8 mouse cellular contexts compared by ENCODE assay signal in genomic region chr9:21322211-21322916, GRCm38 (mm10). TPM values are rescaled to one million over a fixed set of nuclear protein-coding genes. Genes with fewer than 3 reads are reported as not detected.
DNase-seq lines count a peak whose midpoint lies in the region; ATAC-seq and TF ChIP-seq lines count a peak whose summit lies in the region.

No protein-coding gene starts in this region.

- H3K27ac ChIP-seq in lung, postnatal 0 days (ENCODE audit: low read length) = peak overlapping the region; percentile 83; the same call in 1 of the 2 replicates
- no peak overlapping the region for H3K27ac ChIP-seq in hindbrain, postnatal 0 days
- H3K27ac ChIP-seq in midbrain, postnatal 0 days (ENCODE audit: low read depth, low read length) = no peak overlapping the region

- no peak for TF ChIP-seq EP300 in lung, postnatal 0 days (IDR thresholded peaks at IDR 0.05)

- TF ChIP-seq CTCF in lung, postnatal 0 days (IDR thresholded peaks at IDR 0.05) = no peak
- TF ChIP-seq CTCF in hindbrain, postnatal 0 days (IDR thresholded peaks at IDR 0.05; ENCODE audit: low read depth) = no peak
- TF ChIP-seq CTCF in midbrain, postnatal 0 days (IDR thresholded peaks at IDR 0.05) = 0 out of 2 replicates have a peak, but pooled peaks have one; percentile 16

- peak overlapping the region; percentile 72; the same call in 1 of the 2 replicates for H3K4me2 ChIP-seq in lung, postnatal 0 days (replicated peaks; ENCODE audit: low read depth, low read length)
- peak overlapping the region; percentile 65 for H3K4me2 ChIP-seq in hindbrain, postnatal 0 days (ENCODE audit: low read depth, low read length)
- H3K4me2 ChIP-seq in midbrain, postnatal 0 days (ENCODE audit: low read depth, low read length, poor library complexity, severe bottlenecking) = no peak overlapping the region

- peak; percentile 25 to 29 for DNase-seq in cerebellum, adult 18-20 months
- no peak for DNase-seq in cerebellum, postnatal 10 days
- DNase-seq in lung, postnatal 0 days (ENCODE audit: low spot score) = no peak
- no peak for DNase-seq in lung, postnatal 4 days
- DNase-seq in hindbrain, postnatal 0 days (ENCODE audit: low spot score) = no peak
- no peak for DNase-seq in midbrain, postnatal 0 days (ENCODE audit: low spot score)
- no peak for DNase-seq in gastrocnemius, adult 18-20 months (ENCODE audit: low spot score)
- no peak for DNase-seq in kidney, postnatal 25 days

- no peaks in the 10 kb centered on the region for H3K27me3 ChIP-seq in lung, postnatal 0 days (replicated peaks; ENCODE audit: insufficient read depth, low read length)
- H3K27me3 ChIP-seq in hindbrain, postnatal 0 days (ENCODE audit: insufficient read depth, low read length) = no peaks in the 10 kb centered on the region
- no peaks in the 10 kb centered on the region for H3K27me3 ChIP-seq in midbrain, postnatal 0 days (ENCODE audit: insufficient read depth, low read length)

- H3K9ac ChIP-seq in lung, postnatal 0 days (replicated peaks; ENCODE audit: low read depth) = no peak overlapping the region
- no peak overlapping the region for H3K9ac ChIP-seq in hindbrain, postnatal 0 days (replicated peaks; ENCODE audit: low read length)
- H3K9ac ChIP-seq in midbrain, postnatal 0 days (replicated peaks; ENCODE audit: low read length, poor library complexity, severe bottlenecking) = peak overlapping the region; percentile 20; the same call in 1 of the 2 replicates

- no peak for ATAC-seq in lung, postnatal 0 days
- ATAC-seq in hindbrain, postnatal 0 days = no peak
- no peak for ATAC-seq in midbrain, postnatal 0 days (ENCODE audit: low FRiP score)

- WGBS in lung, postnatal 0 days = 78% methylated on average over 19 of the region's 19 CpGs
- 76% methylated on average over 19 of the region's 19 CpGs for WGBS in hindbrain, postnatal 0 days
- 85% methylated on average over 19 of the region's 19 CpGs for WGBS in midbrain, postnatal 0 days

- no peaks in the 10 kb centered on the region for H3K36me3 ChIP-seq in lung, postnatal 0 days (ENCODE audit: insufficient read depth, low read length)
- H3K36me3 ChIP-seq in hindbrain, postnatal 0 days (ENCODE audit: insufficient read depth, low read length) = no peaks in the 10 kb centered on the region; the same call in 1 of the 2 replicates
- H3K36me3 ChIP-seq in midbrain, postnatal 0 days (ENCODE audit: insufficient read depth, low read length) = no peaks in the 10 kb centered on the region

- H3K4me1 ChIP-seq in lung, postnatal 0 days (ENCODE audit: insufficient read depth, low read depth, low read length) = peaks cover 6% of the 10 kb centered on the region
- H3K4me1 ChIP-seq in hindbrain, postnatal 0 days (ENCODE audit: insufficient read depth, low read length) = peaks cover 8% of the 10 kb centered on the region; the same call in 1 of the 2 replicates
- peaks cover 6% of the 10 kb centered on the region; the same call in 1 of the 2 replicates for H3K4me1 ChIP-seq in midbrain, postnatal 0 days (ENCODE audit: insufficient read depth, low read length)

- peak overlapping the region; percentile 68; the same call in 1 of the 2 replicates for H3K4me3 ChIP-seq in lung, postnatal 0 days (ENCODE audit: low read depth, low read length)
- H3K4me3 ChIP-seq in hindbrain, postnatal 0 days (ENCODE audit: low read length) = no peak overlapping the region
- H3K4me3 ChIP-seq in midbrain, postnatal 0 days (ENCODE audit: low read depth, low read length) = no peak overlapping the region

- H3K9me3 ChIP-seq in lung, postnatal 0 days (ENCODE audit: low read length) = no peaks in the 10 kb centered on the region
- H3K9me3 ChIP-seq in hindbrain, postnatal 0 days (ENCODE audit: low read length) = no peaks in the 10 kb centered on the region
- no peaks in the 10 kb centered on the region for H3K9me3 ChIP-seq in midbrain, postnatal 0 days (ENCODE audit: low read length)

RNA-seq across cellular contexts. Expression of gene Slc44a2, which starts 1.9 kb away (rescaled TPM):
- polyA plus RNA-seq in lung, postnatal 0 days (2015; fragmentation: Nextera tagmentation; extraction: Ambion mirVana) = 155 and 165 TPM in 2 replicates
- total RNA-seq in hindbrain, postnatal 0 days (2014; rRNA removed) = 58.5 and 68.0 TPM in 2 replicates
- 52.6 and 58.8 TPM in 2 replicates for polyA plus RNA-seq in hindbrain, postnatal 0 days (2015; fragmentation: Nextera tagmentation; extraction: Ambion mirVana)
- 58.5 and 70.7 TPM in 2 replicates for total RNA-seq in midbrain, postnatal 0 days (2014; rRNA removed)
- polyA plus RNA-seq in midbrain, postnatal 0 days (2015; fragmentation: Nextera tagmentation; extraction: Ambion mirVana) = 47.1 and 52.0 TPM in 2 replicates
- total RNA-seq in gastrocnemius, adult 18-20 months (2021) = 100 to 1,000 TPM; 159 to 162 TPM

RNA-seq across cellular contexts. Expression of gene Ap1m2, which starts 10.2 kb away (rescaled TPM):
- 35.9 and 36.4 TPM in 2 replicates for polyA plus RNA-seq in lung, postnatal 0 days (2015; fragmentation: Nextera tagmentation; extraction: Ambion mirVana)
- 2.5 and 7.0 TPM in 2 replicates for total RNA-seq in hindbrain, postnatal 0 days (2014; rRNA removed)
- 3.8 and 3.9 TPM in 2 replicates for polyA plus RNA-seq in hindbrain, postnatal 0 days (2015; fragmentation: Nextera tagmentation; extraction: Ambion mirVana)
- 3.9 and 4.7 TPM in 2 replicates for total RNA-seq in midbrain, postnatal 0 days (2014; rRNA removed)
- 3.1 TPM in 2 replicates for polyA plus RNA-seq in midbrain, postnatal 0 days (2015; fragmentation: Nextera tagmentation; extraction: Ambion mirVana)
- not detected for total RNA-seq in gastrocnemius, adult 18-20 months (2021)

RNA-seq across cellular contexts. Expression of gene Cdkn2d, which starts 31.2 kb away (rescaled TPM):
- polyA plus RNA-seq in lung, postnatal 0 days (2015; fragmentation: Nextera tagmentation; extraction: Ambion mirVana) = 33.9 and 34.9 TPM in 2 replicates
- 115 and 123 TPM in 2 replicates for total RNA-seq in hindbrain, postnatal 0 days (2014; rRNA removed)
- 134 and 142 TPM in 2 replicates for polyA plus RNA-seq in hindbrain, postnatal 0 days (2015; fragmentation: Nextera tagmentation; extraction: Ambion mirVana)
- 93.4 and 126 TPM in 2 replicates for total RNA-seq in midbrain, postnatal 0 days (2014; rRNA removed)
- 141 and 146 TPM in 2 replicates for polyA plus RNA-seq in midbrain, postnatal 0 days (2015; fragmentation: Nextera tagmentation; extraction: Ambion mirVana)
- 1 to 10 TPM; 8.0 to 8.3 TPM for total RNA-seq in gastrocnemius, adult 18-20 months (2021)

RNA-seq across cellular contexts. Expression of gene Kri1, which starts 34.6 kb away (rescaled TPM):
- polyA plus RNA-seq in lung, postnatal 0 days (2015; fragmentation: Nextera tagmentation; extraction: Ambion mirVana) = 8.9 and 11.9 TPM in 2 replicates
- 14.8 and 15.3 TPM in 2 replicates for total RNA-seq in hindbrain, postnatal 0 days (2014; rRNA removed)
- polyA plus RNA-seq in hindbrain, postnatal 0 days (2015; fragmentation: Nextera tagmentation; extraction: Ambion mirVana) = 10.9 and 11.8 TPM in 2 replicates
- 21.9 and 25.9 TPM in 2 replicates for total RNA-seq in midbrain, postnatal 0 days (2014; rRNA removed)
- polyA plus RNA-seq in midbrain, postnatal 0 days (2015; fragmentation: Nextera tagmentation; extraction: Ambion mirVana) = 11.7 and 13.0 TPM in 2 replicates
- total RNA-seq in gastrocnemius, adult 18-20 months (2021) = 1 to 10 TPM; 8.0 to 9.3 TPM

RNA-seq across cellular contexts. Expression of gene Ilf3, which starts 45.3 kb away (rescaled TPM):
- polyA plus RNA-seq in lung, postnatal 0 days (2015; fragmentation: Nextera tagmentation; extraction: Ambion mirVana) = 53.4 and 58.5 TPM in 2 replicates
- 89.5 and 108 TPM in 2 replicates for total RNA-seq in hindbrain, postnatal 0 days (2014; rRNA removed)
- polyA plus RNA-seq in hindbrain, postnatal 0 days (2015; fragmentation: Nextera tagmentation; extraction: Ambion mirVana) = 174 and 184 TPM in 2 replicates
- 105 and 114 TPM in 2 replicates for total RNA-seq in midbrain, postnatal 0 days (2014; rRNA removed)
- polyA plus RNA-seq in midbrain, postnatal 0 days (2015; fragmentation: Nextera tagmentation; extraction: Ambion mirVana) = 198 and 201 TPM in 2 replicates
- total RNA-seq in gastrocnemius, adult 18-20 months (2021) = 10 to 100 TPM; 17.3 to 22.2 TPM

Comparison
In these comparisons a context has a peak if more than half of its experiments do, and no peak if none do; other contexts are left out.
1. DNase-seq: peak in cerebellum, adult 18-20 months (2 of 2); none in cerebellum, postnatal 10 days (0 of 2), lung, postnatal 0 days (single experiment), lung, postnatal 4 days (0 of 2), hindbrain, postnatal 0 days (single experiment), midbrain, postnatal 0 days (single experiment), gastrocnemius, adult 18-20 months (single experiment) and kidney, postnatal 25 days (0 of 2).
2. RNA of gene Cdkn2d, which starts 31.2 kb away (total RNA-seq): 93.4 to 126 TPM in midbrain, postnatal 0 days and 115 to 123 TPM in hindbrain, postnatal 0 days; 8.0 to 8.3 TPM in gastrocnemius, adult 18-20 months; every median in the first group is over 10 times any median in the second.